Mouse (Mus musculus) stomach, embryonic 16.5 days (tissue): ENCODE results near the gene Ufc1. TPM values are rescaled to one million over a fixed set of nuclear protein-coding genes. Genes with fewer than 3 reads are reported as not detected.

Experiments
- ATAC-seq: fragments of 200-750 bp; cut with Nextera tagmentation; 2 replicates; pipeline ENCODE4 v1.8.0; 2017; ENCODE audit warnings: moderate number of reproducible peaks, moderate TSS enrichment; ENCODE audit not compliant: insufficient read depth, low FRiP score
- H3K27ac ChIP-seq: fragments of 300-500 bp; sonication (generic); 2 replicates; pipeline ENCODE4 v1.5.1; 2014; ENCODE audit warnings: low read length
- H3K27me3 ChIP-seq: fragments of 300-500 bp; sonication (generic); 2 replicates; pipeline ENCODE4 v1.6.1; 2014; ENCODE audit warnings: low read length, control low read depth, mixed read lengths; ENCODE audit not compliant: control insufficient read depth, insufficient read depth
- H3K36me3 ChIP-seq: fragments of 300-500 bp; sonication (generic); 2 replicates; pipeline ENCODE4 v1.6.1; 2014; ENCODE audit warnings: low read length; ENCODE audit not compliant: control insufficient read depth, insufficient read depth
- H3K4me1 ChIP-seq: fragments of 300-500 bp; sonication (generic); 2 replicates; pipeline ENCODE4 v1.6.1; 2014; ENCODE audit warnings: low read length, control low read depth, mixed read lengths; ENCODE audit not compliant: control insufficient read depth, insufficient read depth
- H3K4me2 ChIP-seq: fragments of 300-500 bp; sonication (generic); 2 replicates; pipeline ENCODE4 v1.6.1; 2014; ENCODE audit warnings: low read depth, low read length, mixed read lengths
- H3K4me3 ChIP-seq: fragments of 300-500 bp; sonication (generic); replicated peaks from 2 replicates; pipeline ENCODE4 v1.5.1; 2014; ENCODE audit warnings: mild to moderate bottlenecking, low read length
- H3K9ac ChIP-seq: fragments of 300-500 bp; sonication (generic); 2 replicates; pipeline ENCODE4 v1.6.1; 2014; ENCODE audit warnings: low read length
- H3K9me3 ChIP-seq: fragments of 300-500 bp; sonication (generic); replicated peaks from 2 replicates; pipeline ENCODE4 v1.6.1; 2016; ENCODE audit warnings: low read length, control low read depth; ENCODE audit not compliant: control insufficient read depth
- WGBS: fragments of 180-500 bp; shearing (Covaris S2); extraction: QIAGEN DNeasy Blood & Tissue Kit; methylation state at CpG from one replicate; pipeline ENCODE4 v1.1.7; 2014; 5-methylcytosine and 5-hydroxymethylcytosine counted together
- polyA plus RNA-seq: library from polyadenylated mRNA; unstranded; fragments of >200 nt; fragmentation: Nextera tagmentation; extraction: Ambion mirVana; gene quantifications from 2 replicates; pipeline ENCODE4 v1.2.1, GENCODE M21; 2015

The Ufc1 gene
- polyA plus RNA-seq, 1 experiment from 2014 or later = 113 TPM

- ATAC-seq = no peak
- Histone ChIP-seq H3K4me3 (no peak overlapping the region), H3K9ac (no peak overlapping the region), H3K9me3 (no peaks in the 10 kb centered on the region), H3K4me1 (peaks cover 13% of the 10 kb centered on the region), H3K27ac (no peak overlapping the region), H3K27me3 (no peaks in the 10 kb centered on the region), H3K36me3 (peaks cover 18% of the 10 kb centered on the region), H3K4me2 (no peak overlapping the region)
- WGBS = 88% methylated on average over 14 of the region's 14 CpGs
These were observed 18.6 kb downstream of the Ufc1 start for GRCm38 (mm10) chr1:171276110-171276748.

GRCm38 (mm10) chr1:171275144-171275734, 19.6 kb downstream of the Ufc1 start:
- H3K4me2 ChIP-seq = no peak overlapping the region
- 79% methylated on average over 11 of the region's 11 CpGs for WGBS
- H3K27me3 ChIP-seq = no peaks in the 10 kb centered on the region
- peaks cover 18% of the 10 kb centered on the region for H3K36me3 ChIP-seq
- no peaks in the 10 kb centered on the region for H3K9me3 ChIP-seq
- H3K4me1 ChIP-seq = peaks cover 18% of the 10 kb centered on the region
- no peak overlapping the region for H3K27ac ChIP-seq
- H3K9ac ChIP-seq = no peak overlapping the region
- no peak for ATAC-seq
- no peak overlapping the region for H3K4me3 ChIP-seq

DNA sequence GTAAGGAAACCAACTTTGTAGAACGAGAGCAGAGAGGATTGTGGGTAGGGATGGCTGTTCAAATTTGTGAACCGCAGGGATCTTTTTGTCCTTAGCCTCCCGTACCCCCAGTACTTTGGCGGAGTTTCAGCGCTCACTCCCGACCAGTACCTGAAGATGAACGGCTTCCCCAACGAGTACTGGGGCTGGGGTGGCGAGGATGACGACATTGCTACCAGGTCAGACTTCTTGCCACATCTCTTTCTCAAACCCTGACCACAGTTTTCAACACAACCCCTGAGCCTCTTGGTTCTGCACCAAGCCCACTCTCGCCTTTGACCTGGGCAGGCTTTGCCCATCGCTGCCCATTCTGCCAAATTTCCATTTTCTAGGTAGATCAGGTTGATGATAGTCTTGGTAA, 20.7 kb downstream of the Ufc1 start:
- Histone ChIP-seq H3K36me3 (peaks cover 18% of the 10 kb centered on the region), H3K4me3 (no peak overlapping the region), H3K4me2 (no peak overlapping the region), H3K27me3 (no peaks in the 10 kb centered on the region), H3K4me1 (peaks cover 18% of the 10 kb centered on the region), H3K27ac (no peak overlapping the region), H3K9me3 (no peaks in the 10 kb centered on the region), H3K9ac (no peak overlapping the region)
- no peak for ATAC-seq
- WGBS = 86% methylated on average over 12 of the region's 12 CpGs

DNA sequence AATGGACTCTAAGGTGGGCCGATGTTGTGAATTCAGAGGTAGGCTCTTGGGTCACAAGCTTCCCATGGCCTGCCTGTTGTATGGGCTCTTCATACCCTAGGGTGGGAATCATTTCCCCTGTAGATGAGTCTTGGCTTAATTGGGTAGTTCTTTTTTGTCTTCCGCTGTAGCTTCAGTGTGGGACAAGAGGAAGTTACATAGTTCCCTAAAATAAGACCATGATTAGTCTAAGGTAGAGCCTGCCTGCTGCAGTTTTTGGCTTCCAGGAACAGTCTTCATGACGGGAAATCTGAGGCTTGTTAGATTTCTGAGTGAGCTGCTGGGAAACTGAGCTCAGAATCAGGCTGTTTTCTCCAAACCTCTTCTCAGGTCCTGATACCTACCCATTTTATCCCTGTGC, 22.7 kb downstream of the Ufc1 start:
- 0 out of 2 replicates have a peak overlapping the region, but pooled peaks have one; percentile 45 for H3K9ac ChIP-seq
- no peak overlapping the region for H3K27ac ChIP-seq
- WGBS = 89% methylated on average over 3 of the region's 3 CpGs
- ATAC-seq = no peak
- no peaks in the 10 kb centered on the region for H3K27me3 ChIP-seq
- peaks cover 18% of the 10 kb centered on the region for H3K4me1 ChIP-seq
- H3K4me2 ChIP-seq = peak overlapping the region; percentile 96
- 0 out of 2 replicates have a peak overlapping the region, but pooled peaks have one; percentile 94 for H3K4me3 ChIP-seq
- H3K9me3 ChIP-seq = no peaks in the 10 kb centered on the region
- H3K36me3 ChIP-seq = peaks cover 18% of the 10 kb centered on the region

DNA sequence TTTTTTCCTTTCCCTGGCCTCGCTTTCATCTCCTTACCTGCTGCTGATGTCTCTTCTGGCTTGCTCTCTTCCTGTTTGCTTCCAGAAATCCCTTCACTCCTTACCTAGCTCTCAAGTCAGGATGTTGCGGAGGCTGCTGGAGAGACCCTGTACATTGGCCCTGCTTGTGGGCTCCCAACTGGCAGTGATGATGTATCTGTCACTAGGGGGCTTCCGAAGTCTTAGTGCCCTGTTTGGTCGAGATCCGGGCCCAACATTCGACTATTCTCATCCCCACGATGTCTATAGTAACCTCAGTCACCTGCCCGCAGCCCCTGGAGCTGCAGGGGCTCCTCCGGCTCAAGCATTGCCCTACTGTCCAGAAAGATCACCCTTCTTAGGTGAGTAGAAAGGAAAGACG, 23.2 kb downstream of the Ufc1 start:
- H3K9me3 ChIP-seq = no peaks in the 10 kb centered on the region
- H3K4me3 ChIP-seq = peak overlapping the region; percentile 94
- WGBS = 53% methylated on average over 10 of the region's 10 CpGs
- H3K36me3 ChIP-seq = peaks cover 18% of the 10 kb centered on the region
- H3K4me1 ChIP-seq = peaks cover 18% of the 10 kb centered on the region
- no peaks in the 10 kb centered on the region for H3K27me3 ChIP-seq
- H3K9ac ChIP-seq = peak overlapping the region; percentile 45; the same call in 1 of the 2 replicates
- peak overlapping the region; percentile 96 for H3K4me2 ChIP-seq
- ATAC-seq = no peak
- no peak overlapping the region for H3K27ac ChIP-seq

DNA sequence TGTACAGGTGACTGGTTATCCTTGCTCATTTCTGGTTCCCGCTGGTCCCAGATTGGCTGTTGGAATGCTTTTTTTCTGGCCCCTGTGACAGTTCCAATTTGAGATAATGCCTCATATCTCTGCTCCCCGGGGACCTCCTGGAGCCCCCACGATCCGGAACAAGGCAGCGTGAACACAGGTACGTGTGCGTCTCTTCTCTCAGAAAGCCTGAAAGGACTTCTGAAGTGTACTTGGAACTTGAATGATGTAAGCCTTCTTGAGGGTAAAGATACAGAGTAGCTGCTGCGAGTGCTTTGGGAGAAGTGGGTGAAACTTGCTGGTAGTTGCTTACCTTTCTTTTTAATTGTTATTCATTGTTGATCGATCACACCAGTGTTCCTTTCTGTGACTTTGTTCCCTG, 23.6 kb downstream of the Ufc1 start:
- Histone ChIP-seq H3K27ac (peak overlapping the region; percentile 91), H3K27me3 (no peaks in the 10 kb centered on the region), H3K4me3 (peak overlapping the region; percentile 94), H3K9ac (peak overlapping the region; percentile 82), H3K4me2 (peak overlapping the region; percentile 96), H3K4me1 (peaks cover 18% of the 10 kb centered on the region), H3K36me3 (peaks cover 16% of the 10 kb centered on the region), H3K9me3 (no peaks in the 10 kb centered on the region)
- 35% methylated on average over 9 of the region's 9 CpGs for WGBS
- no peak for ATAC-seq

DNA sequence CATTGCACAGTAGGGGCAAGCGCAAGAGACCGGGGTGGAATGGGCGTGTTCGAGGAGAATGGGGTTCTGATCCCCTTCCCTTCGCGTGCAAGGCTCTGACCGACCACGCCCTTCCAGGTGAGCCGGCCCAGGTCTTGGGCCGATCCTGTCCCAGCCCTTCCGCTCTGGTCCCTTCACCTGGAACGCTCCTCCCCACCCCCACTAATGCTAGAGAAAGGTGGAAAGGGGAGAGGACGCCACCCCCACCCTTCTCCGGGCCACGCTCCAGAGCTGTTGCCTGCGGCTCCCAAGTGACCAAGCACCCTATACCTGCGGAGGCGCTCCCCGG, 24.3 kb downstream of the Ufc1 start:
- peak overlapping the region; percentile 96 for H3K4me2 ChIP-seq
- H3K4me1 ChIP-seq = peaks cover 18% of the 10 kb centered on the region
- peak overlapping the region; percentile 91 for H3K27ac ChIP-seq
- ATAC-seq = peak; percentile 88
- WGBS = 1% methylated on average over 18 of the region's 19 CpGs
- peaks cover 10% of the 10 kb centered on the region for H3K36me3 ChIP-seq
- no peaks in the 10 kb centered on the region for H3K27me3 ChIP-seq
- H3K9ac ChIP-seq = peak overlapping the region; percentile 82
- H3K9me3 ChIP-seq = no peaks in the 10 kb centered on the region
- H3K4me3 ChIP-seq = peak overlapping the region; percentile 94

DNA sequence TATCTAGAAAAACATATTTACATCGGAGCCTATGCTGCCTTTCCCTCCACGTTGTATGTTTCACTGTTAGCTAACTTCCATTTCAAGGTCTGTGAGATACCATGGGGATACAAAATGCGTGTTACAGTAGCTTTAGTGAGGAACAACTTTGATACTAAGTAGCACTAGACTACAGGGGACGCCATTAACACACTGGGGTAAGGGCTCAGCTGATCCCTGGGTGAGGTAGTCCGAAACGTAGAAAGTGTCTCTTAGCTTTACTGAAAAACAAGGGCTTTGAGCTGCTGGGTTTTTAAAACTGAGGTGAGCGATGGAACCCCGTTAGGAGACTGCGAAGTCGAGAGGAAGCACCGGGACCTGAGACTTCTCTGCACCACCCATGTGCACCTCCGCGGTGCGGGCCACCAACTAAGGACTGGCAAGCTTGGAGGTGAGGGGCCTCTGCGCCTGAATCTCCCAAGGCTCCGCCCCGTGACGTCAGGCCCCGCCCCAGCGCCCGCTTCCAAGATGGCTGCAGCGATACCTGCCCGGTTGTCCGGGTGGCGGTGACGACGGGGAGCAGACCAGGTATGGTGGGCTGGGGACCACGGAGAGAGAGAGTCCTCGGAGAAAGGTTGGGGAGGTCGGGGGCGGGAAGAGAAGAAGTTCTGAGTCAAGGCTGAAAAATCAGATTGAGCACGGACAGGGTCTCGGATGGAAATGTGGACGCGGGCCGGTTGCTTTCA, 24.8 kb downstream of the Ufc1 start, which contains the start of gene B4galt3:
TSS of gene B4galt3 (plus strand) at position 481 of the 725 bp plus-strand sequence.
- Histone ChIP-seq H3K4me2 (peak within 1 kb of the TSS; percentile 96), H3K9me3 (no peaks in the 10 kb centered on the region), H3K36me3 (peaks cover 5% of the 10 kb centered on the region; the same call in 1 of the 2 replicates), H3K4me3 (peak within 1 kb of the TSS; percentile 94), H3K9ac (peak within 1 kb of the TSS; percentile 82), H3K27me3 (no peaks in the 10 kb centered on the region), H3K27ac (peak within 1 kb of the TSS; percentile 91), H3K4me1 (peaks cover 18% of the 10 kb centered on the region)
- ATAC-seq = peak; percentile 94
- 4% methylated on average over 36 of the region's 36 CpGs for WGBS

- ATAC-seq = no peak
- Histone ChIP-seq H3K36me3 (no peaks in the 10 kb centered on the region), H3K27me3 (no peaks in the 10 kb centered on the region), H3K4me1 (peaks cover 23% of the 10 kb centered on the region), H3K27ac (no peak overlapping the region), H3K9me3 (no peaks in the 10 kb centered on the region), H3K4me2 (no peak overlapping the region), H3K4me3 (no peak overlapping the region), H3K9ac (no peak overlapping the region)
- 77% methylated on average over 1 of the region's 1 CpGs for WGBS
These were observed 26.5 kb downstream of the Ufc1 start for GRCm38 (mm10) chr1:171268341-171268740.
